Mouse (Mus musculus) CH12.LX (cell line): ENCODE data around the gene Dusp16. TPM values are rescaled to one million over a fixed set of nuclear protein-coding genes. Genes with fewer than 3 reads are reported as not detected.
"Not testable (repeated sequence)": the region's sequence is repeated elsewhere in the genome, so short reads cannot be mapped to it uniquely, and the experiment has no call there.

ENCODE experiments used
- DNase-seq: peaks from one replicate; pipeline ENCODE4 v3.0.0-alpha.2; 2013; ENCODE audit errors: extremely low read depth
- H3K27ac ChIP-seq: 2 replicates; pipeline ENCODE4 v1.5.1; 2012; ENCODE audit warnings: low read depth, mild to moderate bottlenecking, control low read depth, moderate library complexity; ENCODE audit not compliant: insufficient read depth
- H3K27me3 ChIP-seq: replicated peaks from 2 replicates; pipeline ENCODE3; 2012; ENCODE audit warnings: inconsistent platforms
- H3K36me3 ChIP-seq, 2 experiments: replicated peaks in 1 of 2; 2 replicates each; pipeline versions ENCODE3 to v1.6.1; 2012; ENCODE audit warnings: inconsistent platforms in 1 of 2, low read length in 1 of 2, mild to moderate bottlenecking in 1 of 2, mixed read lengths in 1 of 2, moderate library complexity in 1 of 2; ENCODE audit not compliant: control insufficient read depth in 1 of 2, insufficient read depth in 1 of 2
- H3K4me1 ChIP-seq, 2 experiments: 2 replicates each; pipeline ENCODE4 v1.6.1; 2012; ENCODE audit warnings: inconsistent platforms in 1 of 2, moderate library complexity in 1 of 2; ENCODE audit not compliant: insufficient read depth in 2 of 2, control insufficient read depth in 1 of 2
- H3K4me2 ChIP-seq: 2 replicates; pipeline ENCODE4 v1.6.1; 2012; ENCODE audit warnings: low read depth, mild to moderate bottlenecking, control low read depth; ENCODE audit not compliant: poor library complexity, insufficient read depth, severe bottlenecking
- H3K4me3 ChIP-seq, 3 experiments: fragments of 150-350 bp in 1 of 3; sonication (generic) in 1 of 3; replicated peaks in 1 of 3; 2 replicates each; pipeline versions ENCODE3 to v1.5.1; 2011 to 2012; ENCODE audit warnings: low read depth in 2 of 3, low read length in 2 of 3, mild to moderate bottlenecking in 2 of 3, moderate library complexity in 2 of 3, control low read depth in 1 of 3, improper control_type of control experiment in 1 of 3, inconsistent platforms in 1 of 3, mixed read lengths in 1 of 3; ENCODE audit not compliant: poor library complexity in 1 of 3
- H3K79me2 ChIP-seq: replicated peaks from 2 replicates; pipeline ENCODE4 v1.6.1; 2012; ENCODE audit warnings: mild to moderate bottlenecking, moderate library complexity; ENCODE audit not compliant: control insufficient read depth, poor library complexity, insufficient read depth, severe bottlenecking; ENCODE audit errors: extremely low read depth
- H3K9ac ChIP-seq: 2 replicates; pipeline ENCODE4 v1.6.1; 2012; ENCODE audit warnings: low read depth, mild to moderate bottlenecking, control low read depth, moderate library complexity; ENCODE audit not compliant: insufficient read depth
- H3K9me3 ChIP-seq: replicated peaks from 2 replicates; pipeline ENCODE3; 2012; ENCODE audit warnings: low read length, inconsistent platforms, mixed read lengths
- BHLHE40 ChIP-seq: IDR thresholded peaks from 2 replicates; pipeline ENCODE4 v1.6.1; 2011; ENCODE audit warnings: mild to moderate bottlenecking, low read depth, low read length, improper control_type of control experiment
- CHD1 ChIP-seq: IDR thresholded peaks from 2 replicates; pipeline ENCODE4 v1.6.1; 2012; ENCODE audit warnings: low read depth, low read length, improper control_type of control experiment, inconsistent platforms
- CHD2 ChIP-seq: IDR thresholded peaks from 2 replicates; pipeline ENCODE4 v1.6.1; 2011; ENCODE audit warnings: low read length, improper control_type of control experiment
- EP300 ChIP-seq: IDR thresholded peaks from 2 replicates; pipeline ENCODE4 v1.6.1; 2011; ENCODE audit warnings: low read length, improper control_type of control experiment
- GABPA ChIP-seq: IDR thresholded peaks from 2 replicates; pipeline ENCODE4 v1.6.1; 2012; ENCODE audit warnings: low read depth, low read length, improper control_type of control experiment, inconsistent platforms; ENCODE audit not compliant: insufficient replicate concordance
- HCFC1 ChIP-seq: IDR thresholded peaks from 2 replicates; pipeline ENCODE4 v1.6.1; 2012; ENCODE audit warnings: low read depth, mild to moderate bottlenecking, inconsistent platforms, low read length, improper control_type of control experiment
- IRF4 ChIP-seq: IDR thresholded peaks from 2 replicates; pipeline ENCODE4 v1.6.1; 2014; ENCODE audit warnings: low read depth, mild to moderate bottlenecking, inconsistent platforms, low read length, improper control_type of control experiment
- JUN ChIP-seq: IDR thresholded peaks from 2 replicates; pipeline ENCODE4 v1.6.1; 2011; ENCODE audit warnings: low read depth, mild to moderate bottlenecking, low read length, improper control_type of control experiment, moderate library complexity; ENCODE audit not compliant: insufficient read depth
- KAT2A ChIP-seq: IDR thresholded peaks from 2 replicates; pipeline ENCODE4 v1.6.1; 2012; ENCODE audit warnings: low read length, improper control_type of control experiment, inconsistent platforms; ENCODE audit not compliant: insufficient replicate concordance
- MAFK ChIP-seq: IDR thresholded peaks from 2 replicates; pipeline ENCODE4 v1.6.1; 2011; ENCODE audit warnings: low read length, improper control_type of control experiment; ENCODE audit not compliant: insufficient replicate concordance
- MAZ ChIP-seq: IDR thresholded peaks from 2 replicates; pipeline ENCODE4 v1.6.1; 2012; ENCODE audit warnings: low read depth, mild to moderate bottlenecking, inconsistent platforms, low read length, improper control_type of control experiment, moderate library complexity
- MEF2A ChIP-seq: IDR thresholded peaks from 2 replicates; pipeline ENCODE4 v1.6.1; 2014; ENCODE audit warnings: low read depth, mild to moderate bottlenecking, inconsistent platforms, low read length, improper control_type of control experiment, borderline replicate concordance
- MXI1 ChIP-seq: IDR thresholded peaks from 2 replicates; pipeline ENCODE4 v1.6.1; 2011; ENCODE audit warnings: mild to moderate bottlenecking, low read depth, low read length, improper control_type of control experiment
- NRF1 ChIP-seq: IDR thresholded peaks from 2 replicates; pipeline ENCODE4 v1.6.1; 2014; ENCODE audit warnings: low read depth, mild to moderate bottlenecking, inconsistent platforms, low read length, improper control_type of control experiment, moderate library complexity
- POLR2A ChIP-seq: IDR thresholded peaks from 2 replicates; pipeline ENCODE4 v1.6.1; 2011; ENCODE audit warnings: low read depth, mild to moderate bottlenecking, improper control_type of control experiment, low read length
- POLR2AphosphoS2 ChIP-seq: IDR thresholded peaks from 2 replicates; pipeline ENCODE4 v1.6.1; 2011; ENCODE audit warnings: low read depth, low read length, improper control_type of control experiment
- RAD21 ChIP-seq: IDR thresholded peaks from 2 replicates; pipeline ENCODE4 v1.6.1; 2011; ENCODE audit warnings: low read depth, mild to moderate bottlenecking, low read length, improper control_type of control experiment, moderate library complexity
- RCOR1 ChIP-seq: conservative IDR thresholded peaks from 2 replicates; pipeline ENCODE4 v1.6.1; 2012; ENCODE audit warnings: low read depth, mild to moderate bottlenecking, inconsistent platforms, low read length, improper control_type of control experiment
- SIN3A ChIP-seq: IDR thresholded peaks from 2 replicates; pipeline ENCODE4 v1.6.1; 2012; ENCODE audit warnings: low read length, improper control_type of control experiment, inconsistent platforms
- SMC3 ChIP-seq: IDR thresholded peaks from 2 replicates; pipeline ENCODE4 v1.6.1; 2011; ENCODE audit warnings: low read depth, low read length, improper control_type of control experiment
- TCF12 ChIP-seq: IDR thresholded peaks from 2 replicates; pipeline ENCODE4 v1.6.1; 2014; ENCODE audit warnings: low read depth, mild to moderate bottlenecking, inconsistent platforms, low read length, improper control_type of control experiment
- UBTF ChIP-seq: IDR thresholded peaks from 2 replicates; pipeline ENCODE4 v1.6.1; 2012; ENCODE audit warnings: low read depth, mild to moderate bottlenecking, inconsistent platforms, low read length, improper control_type of control experiment, moderate library complexity
- ZC3H11A ChIP-seq: IDR thresholded peaks from 2 replicates; pipeline ENCODE4 v1.6.1; 2012; ENCODE audit warnings: low read depth, mild to moderate bottlenecking, inconsistent platforms, low read length, improper control_type of control experiment
- ZKSCAN1 ChIP-seq: IDR thresholded peaks from 2 replicates; pipeline ENCODE4 v1.6.1; 2012; ENCODE audit warnings: low read depth, inconsistent platforms, low read length, improper control_type of control experiment, borderline replicate concordance
- ZMIZ1 ChIP-seq: IDR thresholded peaks from 2 replicates; pipeline ENCODE4 v1.6.1; 2012; ENCODE audit warnings: low read depth, mild to moderate bottlenecking, inconsistent platforms, low read length, improper control_type of control experiment
- ZNF384 ChIP-seq: IDR thresholded peaks from 2 replicates; pipeline ENCODE4 v1.6.1; 2012; ENCODE audit warnings: low read depth, low read length, improper control_type of control experiment, inconsistent platforms
- dilution Hi-C: fragments of 300-500 bp; cut with MboI; formaldehyde crosslinking; loops from 2 replicates; pipeline ENCODE4 v1.14.3; 2020; ENCODE audit warnings: low sequenced_read_pairs; ENCODE audit not compliant: extremely low pct_unique_long_range_greater_than_20kb, extremely low pct_ligation_motif_present
- in situ Hi-C: fragments of 300-500 bp; cut with MboI; formaldehyde crosslinking; loops from 3 replicates; pipeline ENCODE4 v1.14.3; 2019; ENCODE audit warnings: low sequenced_read_pairs, low pct_ligation_motif_present, low pct_unique_long_range_greater_than_20kb, mixed read lengths
- polyA plus RNA-seq: library from polyadenylated mRNA; unstranded; fragments of >175 nt; gene quantifications from 2 replicates; pipeline ENCODE4 v1.2.1, GENCODE M21; 2012; ENCODE audit warnings: low read depth; ENCODE audit not compliant: insufficient read length
- total RNA-seq, 2 experiments: library from RNA; depleted of rRNA; stranded (reverse); fragments of 300-350 nt in 1 of 2; fragments of >200 nt in 1 of 2; gene quantifications; 2 replicates each; pipeline ENCODE4 v1.2.3; 2012 to 2014

Dusp16 gene
- total and polyA plus RNA-seq, 3 experiments, result 3.7 to 13.1 (median 10.6) TPM

DNA sequence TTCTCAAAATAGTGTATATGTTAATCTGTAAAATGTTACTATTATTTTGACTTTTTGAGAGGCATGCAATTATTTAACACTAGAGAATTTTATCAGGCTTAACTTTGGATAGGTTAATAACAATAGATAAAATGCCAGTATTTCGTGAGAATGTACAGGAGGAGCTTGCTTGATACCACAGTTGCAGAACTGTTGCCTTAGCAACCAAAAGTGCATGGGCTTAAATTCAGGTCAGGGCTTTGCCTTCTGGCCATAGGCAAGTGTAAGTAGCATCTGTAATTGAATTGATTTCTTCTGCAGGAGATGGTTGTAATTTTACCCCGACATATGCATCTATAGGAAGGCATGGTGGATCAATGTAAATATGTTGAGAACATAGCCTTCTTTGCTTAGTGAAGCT is 107.4 kb downstream of the Dusp16 start:
- TF ChIP-seq GABPA, result no peak
- no peak for TF ChIP-seq JUN
- no peak for TF ChIP-seq ZNF384
- no peak for TF ChIP-seq NRF1
- no peak for TF ChIP-seq MXI1
- no peak for TF ChIP-seq TCF12
- no peak for TF ChIP-seq CHD2
- TF ChIP-seq CHD1, result no peak
- TF ChIP-seq POLR2A, result no peak
- no peak for TF ChIP-seq MAZ
- TF ChIP-seq ZKSCAN1, result no peak
- TF ChIP-seq BHLHE40, result no peak
- TF ChIP-seq RCOR1, result no peak
- no peak for TF ChIP-seq HCFC1
- no peak for TF ChIP-seq RAD21
- TF ChIP-seq MAFK, result no peak
- Histone ChIP-seq H3K9ac (no peak overlapping the region), H3K27ac (no peak overlapping the region), H3K4me2 (no peak overlapping the region), H3K4me3 (no peak overlapping the region), H3K36me3 (peaks cover 6 to 28% of the 10 kb centered on the region in 2 experiments), H3K9me3 (no peaks in the 10 kb centered on the region), H3K27me3 (no peaks in the 10 kb centered on the region), H3K4me1 (no peaks in the 10 kb centered on the region), H3K79me2 (no peaks in the 10 kb centered on the region)
- in situ Hi-C loops (no loop called here), dilution Hi-C loops (no loop called here)
- no peak for DNase-seq

DNA sequence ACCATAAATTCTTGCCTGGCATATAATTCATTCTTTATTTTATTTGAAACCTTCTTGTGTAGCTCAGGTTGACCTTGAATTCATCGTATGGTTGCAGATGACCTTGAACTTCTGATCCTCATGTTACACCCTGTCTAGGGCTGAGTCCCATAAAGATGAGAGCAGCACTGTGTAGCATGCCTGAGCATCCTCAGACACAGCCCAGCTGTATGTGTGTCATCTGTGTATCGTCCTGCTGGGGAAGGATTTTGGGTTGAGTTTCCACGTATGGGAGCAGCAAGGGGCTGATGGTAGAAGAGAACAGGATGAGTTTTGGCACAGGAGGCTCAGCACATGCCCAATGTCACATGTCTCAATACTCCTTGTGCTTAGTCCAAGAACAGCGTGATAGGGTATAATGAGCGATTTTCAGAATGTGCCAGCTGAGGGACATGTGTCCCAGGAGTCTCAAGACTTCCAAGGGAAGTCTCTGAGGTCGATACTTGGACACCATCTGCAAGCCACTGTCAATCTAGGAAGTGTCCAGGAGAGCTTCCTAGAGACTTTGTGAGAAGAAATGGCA is 108.0 kb downstream of the Dusp16 start:
- dilution Hi-C loops, result no loop called here
- TF ChIP-seq SIN3A (no peak), UBTF (no peak), BHLHE40 (no peak), EP300 (no peak), KAT2A (no peak), ZC3H11A (no peak), MEF2A (no peak), GABPA (no peak), JUN (no peak), ZMIZ1 (no peak), NRF1 (no peak), IRF4 (no peak), POLR2A (no peak), RAD21 (no peak), SMC3 (no peak), POLR2AphosphoS2 (no peak)
- H3K9me3 ChIP-seq, result no peaks in the 10 kb centered on the region
- in situ Hi-C loops, result no loop called here
- no peak overlapping the region for H3K9ac ChIP-seq
- H3K4me3 ChIP-seq, result no peak overlapping the region
- H3K36me3 ChIP-seq, result peaks cover 6 to 28% of the 10 kb centered on the region in 2 experiments
- DNase-seq, result no peak
- H3K4me1 ChIP-seq, result no peaks in the 10 kb centered on the region
- H3K27me3 ChIP-seq, result no peaks in the 10 kb centered on the region
- H3K79me2 ChIP-seq, result no peaks in the 10 kb centered on the region
- H3K27ac ChIP-seq, result no peak overlapping the region
- no peak overlapping the region for H3K4me2 ChIP-seq

DNA sequence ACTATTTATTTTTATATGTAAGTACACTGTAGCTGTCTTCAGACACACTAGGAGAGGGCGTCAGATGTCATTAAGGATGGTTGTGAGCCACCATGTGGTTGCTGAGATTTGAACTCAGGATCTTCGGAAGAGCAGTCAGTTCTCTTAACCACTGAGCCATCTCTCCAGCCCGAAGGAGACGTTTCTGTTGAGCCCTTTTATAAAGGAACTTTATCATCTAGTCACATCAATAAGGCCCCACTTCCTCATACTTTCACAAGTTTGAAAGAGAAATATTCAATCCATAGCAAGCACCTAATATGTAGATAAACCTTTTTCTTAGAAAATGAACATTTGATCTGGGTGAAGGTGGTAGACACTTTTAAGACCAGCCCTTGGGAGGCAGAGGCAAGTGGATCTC is 113.1 kb downstream of the Dusp16 start:
- dilution Hi-C loops, H3K4me1 ChIP-seq, H3K27me3 ChIP-seq, DNase-seq, H3K36me3 ChIP-seq, H3K9ac ChIP-seq, in situ Hi-C loops, H3K79me2 ChIP-seq, H3K4me3 ChIP-seq, H3K27ac ChIP-seq, H3K9me3 ChIP-seq, H3K4me2 ChIP-seq: not testable (repeated sequence)
